16 mouse cellular contexts compared by ENCODE assay signal in the genomic region with DNA sequence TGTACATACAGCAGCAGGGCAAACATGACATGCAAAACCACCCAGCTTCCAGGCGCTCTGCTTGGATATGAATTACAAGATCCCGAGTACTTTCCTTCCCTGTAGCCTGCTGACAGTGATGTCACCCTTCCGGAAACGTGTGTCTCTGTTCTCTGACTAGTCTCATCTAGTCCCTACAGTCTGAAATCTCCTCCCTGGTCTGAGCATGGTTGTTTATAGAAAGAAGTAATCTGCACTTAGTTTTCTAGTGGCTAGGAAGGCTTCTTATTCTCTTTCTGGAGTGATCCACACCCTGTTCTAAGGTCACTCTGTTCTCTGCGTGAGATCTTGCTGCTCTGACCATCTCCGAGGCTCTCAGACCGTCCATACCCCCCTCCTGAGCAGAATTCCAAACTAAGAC.
"Had no signal": no experiment of that assay in that cellular context is flagged by ENCODE, and none has a peak within 500 bp of the region (broad histone marks: within the 10 kb centered on the region; RNA-seq: fewer than 3 reads in every experiment).

No protein-coding gene starts in this region.

- H3K9ac ChIP-seq: liver, postnatal 0 days; lung, embryonic 15.5 days; midbrain, embryonic 13.5 days; midbrain, embryonic 15.5 days; neural tube, embryonic 12.5 days had no signal

- DNase-seq: liver, postnatal 0 days; lung, adult 2 months; lung, postnatal 14 days; lung, postnatal 36 days; right cerebral cortex, postnatal 25 days; right cerebral cortex, postnatal 4 days; spleen, adult 18-20 months; thymus, adult 18-20 months; thymus, postnatal 14 days; thymus, postnatal 36 days had no signal

- H3K27me3 ChIP-seq: lung, embryonic 15.5 days; megakaryocyte, embryonic 14.5 days; midbrain, embryonic 13.5 days; midbrain, embryonic 15.5 days; neural tube, embryonic 12.5 days had no signal

- H3K27ac ChIP-seq: lung, embryonic 15.5 days; macrophage; midbrain, embryonic 13.5 days; midbrain, embryonic 15.5 days; neural tube, embryonic 12.5 days had no signal

- H3K4me3 ChIP-seq: lung, embryonic 15.5 days; megakaryocyte, embryonic 14.5 days; midbrain, embryonic 13.5 days; midbrain, embryonic 15.5 days; neural tube, embryonic 12.5 days had no signal

- H3K9me3 ChIP-seq: lung, embryonic 15.5 days; megakaryocyte, embryonic 14.5 days; midbrain, embryonic 13.5 days; midbrain, embryonic 15.5 days; neural tube, embryonic 12.5 days had no signal

- H3K4me1 ChIP-seq: lung, embryonic 15.5 days; midbrain, embryonic 13.5 days; midbrain, embryonic 15.5 days; neural tube, embryonic 12.5 days had no signal

- H3K36me3 ChIP-seq: lung, embryonic 15.5 days; midbrain, embryonic 13.5 days; midbrain, embryonic 15.5 days; neural tube, embryonic 12.5 days had no signal
